Mouse (Mus musculus): Measurements from ENCODE around the gene Mog.

GRCm38 (mm10) chr17:37012141-37012540, 11.1 kb downstream of the Mog start:
- TF ChIP-seq CTCF (IDR thresholded peaks at IDR 0.05; ENCODE audit: low read depth, low read length) (no peak), GATA1 (IDR thresholded peaks at IDR 0.05; ENCODE audit: borderline replicate concordance, low read length) (no peak)
